Mouse (Mus musculus) midbrain, embryonic 15.5 days (tissue): ENCODE results near the gene St6gal1. TPM values are rescaled to one million over a fixed set of nuclear protein-coding genes. Genes with fewer than 3 reads are reported as not detected.

Source experiments
- ATAC-seq: fragments of 200-750 bp; cut with Nextera tagmentation; replicated peaks from 2 replicates; pipeline ENCODE4 v1.8.0; 2017; ENCODE audit warnings: moderate TSS enrichment
- H3K27ac ChIP-seq: fragments of 300-500 bp; sonication (generic); 2 replicates; pipeline ENCODE4 v1.5.1; 2015; ENCODE audit warnings: mild to moderate bottlenecking, inconsistent platforms
- H3K27me3 ChIP-seq: fragments of 300-500 bp; sonication (generic); replicated peaks from 2 replicates; pipeline ENCODE4 v1.6.1; 2015; ENCODE audit warnings: inconsistent platforms
- H3K36me3 ChIP-seq: fragments of 300-500 bp; sonication (generic); replicated peaks from 2 replicates; pipeline ENCODE4 v1.6.1; 2015; ENCODE audit warnings: inconsistent platforms
- H3K4me1 ChIP-seq: fragments of 300-500 bp; sonication (generic); 2 replicates; pipeline ENCODE4 v1.6.1; 2015; ENCODE audit warnings: inconsistent platforms
- H3K4me2 ChIP-seq: fragments of 300-500 bp; sonication (generic); 2 replicates; pipeline ENCODE4 v1.6.1; 2015; ENCODE audit warnings: inconsistent platforms, mild to moderate bottlenecking, moderate library complexity
- H3K4me3 ChIP-seq: fragments of 300-500 bp; sonication (generic); 2 replicates; pipeline ENCODE4 v1.5.1; 2015; ENCODE audit warnings: mild to moderate bottlenecking, inconsistent platforms
- H3K9ac ChIP-seq: fragments of 300-500 bp; sonication (generic); 2 replicates; pipeline ENCODE4 v1.6.1; 2015; ENCODE audit warnings: mild to moderate bottlenecking, inconsistent platforms
- H3K9me3 ChIP-seq: fragments of 300-500 bp; sonication (generic); 2 replicates; pipeline ENCODE4 v1.6.1; 2016; ENCODE audit warnings: inconsistent platforms
- WGBS: fragments of 180-500 bp; shearing (Covaris S2); methylation state at CpG from one replicate; pipeline ENCODE4 v1.1.7; 2015; ENCODE audit warnings: mixed read lengths; 5-methylcytosine and 5-hydroxymethylcytosine counted together
- polyA plus RNA-seq: library from polyadenylated mRNA; unstranded; fragments of >200 nt; fragmentation: Nextera tagmentation; extraction: Ambion mirVana; gene quantifications from 2 replicates; pipeline ENCODE4 v1.2.1, GENCODE M21; 2015

St6gal1 gene
- polyA plus RNA-seq, 1 experiment from 2014 or later, result 29.4 TPM

- peaks cover 6% of the 10 kb centered on the region; the same call in 1 of the 2 replicates for H3K36me3 ChIP-seq
- no peaks in the 10 kb centered on the region for H3K27me3 ChIP-seq
- WGBS, result 93% methylated on average over 6 of the region's 6 CpGs
- H3K4me3 ChIP-seq, result no peak overlapping the region
- H3K4me1 ChIP-seq, result no peaks in the 10 kb centered on the region
- ATAC-seq, result no peak
- no peak overlapping the region for H3K9ac ChIP-seq
- H3K9me3 ChIP-seq, result no peaks in the 10 kb centered on the region
- no peak overlapping the region for H3K4me2 ChIP-seq
- H3K27ac ChIP-seq, result no peak overlapping the region
Measured at GRCm38 (mm10) chr16:23320579-23320978, 96.0 kb downstream of the St6gal1 start.

GRCm38 (mm10) chr16:23322453-23322852, 97.9 kb downstream of the St6gal1 start:
- ATAC-seq, result no peak
- Histone ChIP-seq H3K4me1 (no peaks in the 10 kb centered on the region), H3K36me3 (peaks cover 6% of the 10 kb centered on the region; the same call in 1 of the 2 replicates), H3K27ac (no peak overlapping the region), H3K9ac (no peak overlapping the region), H3K4me3 (no peak overlapping the region), H3K9me3 (no peaks in the 10 kb centered on the region), H3K27me3 (no peaks in the 10 kb centered on the region), H3K4me2 (no peak overlapping the region)

GRCm38 (mm10) chr16:23323915-23324314, 99.4 kb downstream of the St6gal1 start:
- Histone ChIP-seq H3K4me3 (no peak overlapping the region), H3K27me3 (no peaks in the 10 kb centered on the region), H3K4me1 (no peaks in the 10 kb centered on the region), H3K27ac (no peak overlapping the region), H3K4me2 (no peak overlapping the region), H3K9ac (no peak overlapping the region), H3K36me3 (peaks cover 11% of the 10 kb centered on the region), H3K9me3 (no peaks in the 10 kb centered on the region)
- WGBS, result 22% methylated on average over 3 of the region's 3 CpGs
- no peak for ATAC-seq

GRCm38 (mm10) chr16:23324867-23325650, 100.5 kb downstream of the St6gal1 start:
- Histone ChIP-seq H3K4me3 (no peak overlapping the region), H3K4me1 (no peaks in the 10 kb centered on the region), H3K36me3 (peaks cover 11% of the 10 kb centered on the region), H3K4me2 (no peak overlapping the region), H3K9me3 (no peaks in the 10 kb centered on the region), H3K27ac (no peak overlapping the region), H3K9ac (no peak overlapping the region), H3K27me3 (no peaks in the 10 kb centered on the region)
- 69% methylated on average over 6 of the region's 6 CpGs for WGBS
- ATAC-seq, result 0 out of 2 replicates have a peak, but pooled peaks have one; percentile 33

- Histone ChIP-seq H3K27me3 (no peaks in the 10 kb centered on the region), H3K4me2 (no peak overlapping the region), H3K36me3 (peaks cover 5% of the 10 kb centered on the region; the same call in 1 of the 2 replicates), H3K9me3 (no peaks in the 10 kb centered on the region), H3K9ac (no peak overlapping the region), H3K4me3 (no peak overlapping the region), H3K4me1 (no peaks in the 10 kb centered on the region), H3K27ac (no peak overlapping the region)
- no peak for ATAC-seq
- WGBS, result 95% methylated on average over 6 of the region's 6 CpGs
Measured at GRCm38 (mm10) chr16:23326664-23327063, 102.1 kb downstream of the St6gal1 start.

GRCm38 (mm10) chr16:23327266-23327665, 102.7 kb downstream of the St6gal1 start:
- WGBS, result 95% methylated on average over 7 of the region's 7 CpGs
- H3K36me3 ChIP-seq, result peaks cover 5% of the 10 kb centered on the region; the same call in 1 of the 2 replicates
- H3K4me3 ChIP-seq, result no peak overlapping the region
- no peak for ATAC-seq
- no peaks in the 10 kb centered on the region for H3K9me3 ChIP-seq
- no peaks in the 10 kb centered on the region for H3K4me1 ChIP-seq
- no peak overlapping the region for H3K4me2 ChIP-seq
- H3K27ac ChIP-seq, result no peak overlapping the region
- no peaks in the 10 kb centered on the region for H3K27me3 ChIP-seq
- H3K9ac ChIP-seq, result no peak overlapping the region

- Histone ChIP-seq H3K36me3 (peaks cover 5% of the 10 kb centered on the region; the same call in 1 of the 2 replicates), H3K27me3 (no peaks in the 10 kb centered on the region), H3K9ac (no peak overlapping the region), H3K4me1 (no peaks in the 10 kb centered on the region), H3K4me3 (no peak overlapping the region), H3K27ac (no peak overlapping the region), H3K9me3 (no peaks in the 10 kb centered on the region), H3K4me2 (no peak overlapping the region)
- 94% methylated on average over 7 of the region's 7 CpGs for WGBS
- no peak for ATAC-seq
Measured at GRCm38 (mm10) chr16:23328201-23328600, 103.7 kb downstream of the St6gal1 start.

- H3K9ac ChIP-seq, result no peak overlapping the region
- WGBS, result 74% methylated on average over 2 of the region's 2 CpGs
- H3K27ac ChIP-seq, result no peak overlapping the region
- H3K9me3 ChIP-seq, result no peaks in the 10 kb centered on the region
- ATAC-seq, result no peak
- H3K4me1 ChIP-seq, result no peaks in the 10 kb centered on the region
- H3K4me3 ChIP-seq, result no peak overlapping the region
- H3K4me2 ChIP-seq, result no peak overlapping the region
- no peaks in the 10 kb centered on the region for H3K27me3 ChIP-seq
- H3K36me3 ChIP-seq, result peaks cover 5% of the 10 kb centered on the region; the same call in 1 of the 2 replicates
Measured at GRCm38 (mm10) chr16:23332136-23332535, 107.6 kb downstream of the St6gal1 start.

- Histone ChIP-seq H3K4me2 (no peak overlapping the region), H3K36me3 (peaks cover 5% of the 10 kb centered on the region; the same call in 1 of the 2 replicates), H3K27me3 (no peaks in the 10 kb centered on the region), H3K4me3 (no peak overlapping the region), H3K27ac (no peak overlapping the region), H3K9me3 (no peaks in the 10 kb centered on the region), H3K9ac (no peak overlapping the region), H3K4me1 (no peaks in the 10 kb centered on the region)
- 89% methylated on average over 6 of the region's 6 CpGs for WGBS
- no peak for ATAC-seq
Measured at GRCm38 (mm10) chr16:23332686-23333085, 108.1 kb downstream of the St6gal1 start.

GRCm38 (mm10) chr16:23333875-23334551, 109.5 kb downstream of the St6gal1 start:
- Histone ChIP-seq H3K9ac (no peak overlapping the region), H3K27ac (no peak overlapping the region), H3K4me3 (no peak overlapping the region), H3K9me3 (no peaks in the 10 kb centered on the region), H3K4me2 (no peak overlapping the region), H3K36me3 (no peaks in the 10 kb centered on the region), H3K27me3 (no peaks in the 10 kb centered on the region), H3K4me1 (no peaks in the 10 kb centered on the region)
- WGBS, result 66% methylated on average over 6 of the region's 6 CpGs
- ATAC-seq, result no peak

- no peak for ATAC-seq
- Histone ChIP-seq H3K4me3 (no peak overlapping the region), H3K4me1 (no peaks in the 10 kb centered on the region), H3K27me3 (no peaks in the 10 kb centered on the region), H3K27ac (no peak overlapping the region), H3K9me3 (no peaks in the 10 kb centered on the region), H3K36me3 (no peaks in the 10 kb centered on the region), H3K9ac (no peak overlapping the region), H3K4me2 (no peak overlapping the region)
- 84% methylated on average over 4 of the region's 4 CpGs for WGBS
Measured at GRCm38 (mm10) chr16:23337317-23337716, 112.8 kb downstream of the St6gal1 start.

GRCm38 (mm10) chr16:23341254-23341653, 116.7 kb downstream of the St6gal1 start:
- no peak for ATAC-seq
- H3K9me3 ChIP-seq, result no peaks in the 10 kb centered on the region
- H3K4me1 ChIP-seq, result no peaks in the 10 kb centered on the region
- H3K9ac ChIP-seq, result no peak overlapping the region
- no peak overlapping the region for H3K27ac ChIP-seq
- no peaks in the 10 kb centered on the region for H3K27me3 ChIP-seq
- WGBS, result 97% methylated on average over 2 of the region's 2 CpGs
- no peak overlapping the region for H3K4me3 ChIP-seq
- no peak overlapping the region for H3K4me2 ChIP-seq
- H3K36me3 ChIP-seq, result no peaks in the 10 kb centered on the region
